Mouse (Mus musculus) midbrain, embryonic 13.5 days (tissue): ENCODE data around the gene Taf8. TPM values are rescaled to one million over a fixed set of nuclear protein-coding genes. Genes with fewer than 3 reads are reported as not detected.

Experiments used
- ATAC-seq: fragments of 200-750 bp; cut with Nextera tagmentation; 2 replicates; pipeline ENCODE4 v1.8.0; 2017; ENCODE audit warnings: mild to moderate bottlenecking, moderate TSS enrichment, moderate library complexity
- H3K27ac ChIP-seq: fragments of 300-500 bp; sonication (generic); 2 replicates; pipeline ENCODE4 v1.5.1; 2015; ENCODE audit warnings: inconsistent platforms, mild to moderate bottlenecking, moderate library complexity
- H3K27me3 ChIP-seq: fragments of 300-500 bp; sonication (generic); 2 replicates; pipeline ENCODE4 v1.6.1; 2015; ENCODE audit warnings: mild to moderate bottlenecking, inconsistent platforms
- H3K36me3 ChIP-seq: fragments of 300-500 bp; sonication (generic); 2 replicates; pipeline ENCODE4 v1.6.1; 2015; ENCODE audit warnings: mild to moderate bottlenecking, inconsistent platforms
- H3K4me1 ChIP-seq: fragments of 300-500 bp; sonication (generic); replicated peaks from 2 replicates; pipeline ENCODE4 v1.6.1; 2015; ENCODE audit warnings: inconsistent platforms
- H3K4me2 ChIP-seq: fragments of 300-500 bp; sonication (generic); replicated peaks from 2 replicates; pipeline ENCODE4 v1.6.1; 2015; ENCODE audit warnings: moderate library complexity, mild to moderate bottlenecking, inconsistent platforms
- H3K4me3 ChIP-seq: fragments of 300-500 bp; sonication (generic); replicated peaks from 2 replicates; pipeline ENCODE4 v1.5.1; 2015; ENCODE audit warnings: mild to moderate bottlenecking, inconsistent platforms
- H3K9ac ChIP-seq: fragments of 300-500 bp; sonication (generic); replicated peaks from 2 replicates; pipeline ENCODE4 v1.6.1; 2015; ENCODE audit warnings: mild to moderate bottlenecking, inconsistent platforms
- H3K9me3 ChIP-seq: fragments of 300-500 bp; sonication (generic); 2 replicates; pipeline ENCODE4 v1.6.1; 2016; ENCODE audit warnings: mild to moderate bottlenecking, inconsistent platforms
- WGBS: fragments of 180-500 bp; shearing (Covaris S2); methylation state at CpG from one replicate; pipeline ENCODE4 v1.1.7; 2015; 5-methylcytosine and 5-hydroxymethylcytosine counted together
- polyA plus RNA-seq: library from polyadenylated mRNA; unstranded; fragments of >200 nt; fragmentation: Nextera tagmentation; extraction: Ambion mirVana; gene quantifications from 2 replicates; pipeline ENCODE4 v1.2.1, GENCODE M21; 2015

Taf8 gene
- polyA plus RNA-seq, 1 experiment from 2014 or later: 27.3 TPM

DNA sequence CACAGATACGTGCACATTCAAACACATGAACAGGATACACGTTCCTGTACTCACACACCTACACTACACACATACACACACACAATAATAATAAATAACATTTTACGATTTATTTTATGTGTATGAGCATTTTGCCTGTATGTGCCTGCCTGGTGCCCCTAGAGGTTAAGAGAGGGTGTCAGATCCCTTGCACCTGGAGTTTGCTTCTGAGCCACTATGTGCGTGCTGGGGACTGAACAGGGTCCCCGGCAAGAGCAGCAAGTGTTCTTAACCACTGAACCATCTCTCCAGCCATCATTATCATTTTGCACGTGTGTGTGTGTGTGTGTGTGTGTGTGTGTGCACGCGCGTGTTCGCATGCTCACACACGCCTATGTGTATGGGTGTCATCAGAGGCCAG lies 27.5 kb upstream of the Taf8 start:
- WGBS: 94% methylated on average over 11 of the region's 11 CpGs
- Histone ChIP-seq H3K4me1 (peaks cover 15% of the 10 kb centered on the region), H3K27me3 (no peaks in the 10 kb centered on the region), H3K9me3 (no peaks in the 10 kb centered on the region), H3K4me2 (no peak overlapping the region), H3K4me3 (no peak overlapping the region), H3K27ac (no peak overlapping the region), H3K36me3 (no peaks in the 10 kb centered on the region), H3K9ac (no peak overlapping the region)
- no peak for ATAC-seq

DNA sequence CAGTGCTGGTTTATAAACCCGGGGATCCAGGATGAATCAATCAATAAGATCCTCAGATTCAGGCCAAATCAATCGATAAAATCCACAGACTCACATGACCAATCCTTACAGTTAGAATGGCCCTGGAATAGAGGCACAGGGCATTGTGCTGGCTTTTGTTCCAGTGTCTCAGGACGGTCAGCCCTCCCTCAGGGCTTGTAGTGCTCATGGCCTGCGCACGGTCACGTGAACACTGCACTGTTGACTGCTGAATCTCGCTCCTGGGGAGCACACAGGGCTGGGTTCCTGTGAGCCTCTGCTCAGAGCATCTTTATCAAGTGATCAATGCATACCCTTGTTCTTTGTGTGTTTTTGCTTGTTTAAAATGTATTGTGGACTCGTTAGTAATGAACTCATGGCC lies 26.8 kb upstream of the Taf8 start:
- H3K4me2 ChIP-seq: no peak overlapping the region
- no peaks in the 10 kb centered on the region for H3K36me3 ChIP-seq
- H3K27me3 ChIP-seq: no peaks in the 10 kb centered on the region
- H3K4me3 ChIP-seq: no peak overlapping the region
- no peak overlapping the region for H3K9ac ChIP-seq
- H3K9me3 ChIP-seq: no peaks in the 10 kb centered on the region
- H3K4me1 ChIP-seq: peaks cover 15% of the 10 kb centered on the region
- H3K27ac ChIP-seq: no peak overlapping the region
- peak; percentile 63 for ATAC-seq
- 58% methylated on average over 8 of the region's 8 CpGs for WGBS

DNA sequence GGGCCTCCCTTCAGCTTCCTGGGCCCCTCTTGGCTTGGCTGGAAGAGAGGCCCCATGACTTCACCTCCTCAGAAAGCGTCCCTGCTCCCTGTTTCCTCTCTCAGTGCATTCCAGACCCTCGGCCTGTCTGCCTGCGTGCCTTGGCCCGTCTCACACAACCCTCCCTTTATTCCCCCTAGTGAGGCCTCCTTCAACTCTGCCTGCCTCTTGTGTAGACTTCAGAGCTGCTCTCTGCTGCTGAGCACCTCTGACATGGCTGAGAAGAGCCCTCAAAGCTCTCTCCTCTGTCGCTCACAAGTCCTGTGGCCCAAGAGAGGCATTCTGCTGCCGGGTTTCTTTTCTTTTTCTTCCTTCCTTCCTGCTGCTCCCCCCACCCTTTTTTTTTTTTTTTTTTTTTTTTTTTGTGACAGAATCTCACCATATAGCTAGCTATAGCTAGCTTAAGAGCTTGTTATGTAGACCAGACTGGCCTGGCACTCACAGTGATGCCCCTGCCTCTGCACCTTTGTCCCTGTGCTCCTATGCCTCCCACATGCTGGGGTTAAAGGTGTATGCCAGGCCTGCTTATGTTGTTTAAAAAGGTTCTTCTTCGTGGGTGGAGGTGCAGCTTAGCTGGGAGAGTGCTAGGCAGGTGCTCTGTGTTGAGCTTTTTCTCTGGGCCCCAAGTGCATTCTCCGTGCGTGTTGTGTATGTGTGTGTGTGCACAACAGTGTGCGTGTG lies 25.6 kb upstream of the Taf8 start:
- Histone ChIP-seq H3K9ac (no peak overlapping the region), H3K36me3 (no peaks in the 10 kb centered on the region), H3K4me3 (no peak overlapping the region), H3K4me2 (no peak overlapping the region), H3K4me1 (peaks cover 24% of the 10 kb centered on the region), H3K9me3 (no peaks in the 10 kb centered on the region), H3K27me3 (no peaks in the 10 kb centered on the region), H3K27ac (peak overlapping the region; percentile 63)
- ATAC-seq: peak; percentile 35
- 43% methylated on average over 10 of the region's 10 CpGs for WGBS

DNA sequence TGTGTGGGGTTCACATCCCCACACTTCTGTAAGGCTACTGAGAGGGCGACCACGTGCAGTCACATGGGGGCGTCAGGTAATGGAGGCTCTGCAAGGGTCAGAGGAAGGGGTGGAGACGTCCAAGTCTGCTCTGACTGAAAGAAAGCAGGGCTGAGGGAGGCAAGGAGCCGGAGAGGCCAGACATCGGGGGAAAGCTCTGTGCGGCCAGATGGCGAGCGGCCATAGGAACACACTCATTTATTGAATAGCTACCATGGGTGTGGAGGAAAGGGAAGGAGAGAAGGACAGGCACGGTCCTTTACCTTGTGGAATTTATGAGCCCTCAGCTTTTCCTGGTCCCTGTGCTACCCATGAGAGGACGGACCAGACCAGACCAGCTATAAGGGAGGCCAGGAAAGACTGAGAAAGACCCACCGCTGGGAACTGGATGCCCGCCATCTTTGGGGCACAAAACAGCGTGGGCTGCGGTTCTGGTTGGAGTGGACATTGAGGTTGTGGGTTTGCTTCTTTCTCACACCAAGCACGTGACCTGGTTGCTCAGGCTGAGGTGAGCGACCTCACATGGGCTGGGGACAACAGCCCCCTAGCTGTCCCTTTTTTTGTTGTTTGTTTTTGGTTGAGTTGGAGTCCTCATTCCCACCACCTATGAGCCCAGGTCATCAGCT lies 24.9 kb upstream of the Taf8 start:
- H3K9ac ChIP-seq: no peak overlapping the region
- 89% methylated on average over 17 of the region's 17 CpGs for WGBS
- H3K27ac ChIP-seq: peak overlapping the region; percentile 63; the same call in 1 of the 2 replicates
- H3K36me3 ChIP-seq: no peaks in the 10 kb centered on the region
- no peaks in the 10 kb centered on the region for H3K9me3 ChIP-seq
- no peak for ATAC-seq
- H3K4me2 ChIP-seq: no peak overlapping the region
- no peaks in the 10 kb centered on the region for H3K27me3 ChIP-seq
- H3K4me3 ChIP-seq: no peak overlapping the region
- H3K4me1 ChIP-seq: peaks cover 32% of the 10 kb centered on the region

DNA sequence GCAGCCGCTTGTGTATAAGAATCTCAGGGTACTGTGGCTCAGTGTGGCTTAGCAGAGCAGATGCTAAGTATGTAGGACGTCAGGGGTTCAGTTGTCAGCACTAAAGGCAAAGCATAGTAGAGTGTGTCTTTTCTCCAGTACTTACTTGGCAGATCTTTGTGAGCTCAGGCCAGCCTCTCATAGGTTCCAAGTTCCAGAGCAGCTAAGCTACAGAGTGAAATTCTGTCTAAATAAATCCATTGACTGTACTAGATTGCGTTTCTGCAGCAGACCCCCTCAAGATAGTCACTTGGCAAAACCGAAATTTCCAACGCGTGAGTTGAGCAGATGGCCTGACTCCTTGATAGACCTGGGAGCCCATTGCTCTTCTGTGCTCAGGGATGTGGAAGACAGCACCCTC lies 22.9 kb upstream of the Taf8 start:
- Histone ChIP-seq H3K27me3 (no peaks in the 10 kb centered on the region), H3K9ac (no peak overlapping the region), H3K4me3 (no peak overlapping the region), H3K36me3 (no peaks in the 10 kb centered on the region), H3K27ac (no peak overlapping the region), H3K4me2 (no peak overlapping the region), H3K4me1 (peaks cover 40% of the 10 kb centered on the region), H3K9me3 (no peaks in the 10 kb centered on the region)
- no peak for ATAC-seq
- WGBS: 93% methylated on average over 6 of the region's 6 CpGs

DNA sequence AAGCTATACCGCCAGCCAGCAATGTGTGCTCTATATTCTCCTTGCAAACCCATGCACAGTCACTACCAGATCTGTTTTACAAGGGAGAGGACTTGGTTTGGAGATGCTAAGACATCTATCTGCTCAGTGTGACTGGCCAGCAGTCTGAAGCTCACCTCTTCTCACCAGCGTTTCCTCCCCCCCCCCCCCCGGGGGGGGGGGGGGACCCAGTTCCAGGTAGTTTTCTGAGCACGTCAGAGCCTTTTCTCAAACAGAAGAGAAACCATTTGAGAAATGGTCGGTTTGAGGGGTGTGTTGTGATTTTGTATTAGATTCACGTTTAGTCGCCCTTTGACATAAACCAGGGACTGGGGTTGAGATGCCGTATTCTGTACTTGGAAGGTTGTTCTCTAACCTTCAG lies 22.0 kb upstream of the Taf8 start:
- H3K36me3 ChIP-seq: no peaks in the 10 kb centered on the region
- peaks cover 39% of the 10 kb centered on the region for H3K4me1 ChIP-seq
- H3K4me3 ChIP-seq: no peak overlapping the region
- H3K27me3 ChIP-seq: no peaks in the 10 kb centered on the region
- H3K9me3 ChIP-seq: no peaks in the 10 kb centered on the region
- H3K27ac ChIP-seq: no peak overlapping the region
- WGBS: 84% methylated on average over 8 of the region's 8 CpGs
- no peak overlapping the region for H3K4me2 ChIP-seq
- ATAC-seq: no peak
- no peak overlapping the region for H3K9ac ChIP-seq

DNA sequence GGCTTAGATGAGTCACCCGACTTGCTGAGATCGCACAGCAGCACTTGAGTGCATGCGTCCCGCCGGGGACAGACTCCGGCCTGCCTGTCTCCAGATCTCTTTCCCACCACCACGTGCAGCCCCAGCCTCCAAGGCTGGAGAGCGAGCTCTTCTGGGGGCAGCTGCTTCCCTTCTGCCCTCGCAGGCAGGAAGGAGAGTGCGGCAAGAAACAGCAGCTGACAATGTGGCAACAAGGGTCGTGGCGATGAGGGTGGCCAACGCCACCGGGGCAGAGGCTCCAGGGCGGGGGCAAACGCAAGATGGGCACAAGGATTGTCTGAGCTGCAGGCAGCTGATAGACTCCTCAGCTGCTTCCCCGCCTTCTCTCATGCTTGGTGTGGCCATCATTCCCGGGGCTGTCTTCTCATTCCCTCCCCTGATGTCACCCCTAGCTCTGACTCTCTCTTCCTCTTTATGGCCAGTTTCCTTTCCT lies 21.2 kb upstream of the Taf8 start:
- no peaks in the 10 kb centered on the region for H3K9me3 ChIP-seq
- H3K4me2 ChIP-seq: no peak overlapping the region
- H3K4me3 ChIP-seq: no peak overlapping the region
- no peaks in the 10 kb centered on the region for H3K36me3 ChIP-seq
- 58% methylated on average over 18 of the region's 18 CpGs for WGBS
- H3K27me3 ChIP-seq: no peaks in the 10 kb centered on the region
- H3K9ac ChIP-seq: no peak overlapping the region; the same call in 1 of the 2 replicates
- ATAC-seq: no peak
- H3K4me1 ChIP-seq: peaks cover 35% of the 10 kb centered on the region
- peak overlapping the region; percentile 89; the same call in 1 of the 2 replicates for H3K27ac ChIP-seq

DNA sequence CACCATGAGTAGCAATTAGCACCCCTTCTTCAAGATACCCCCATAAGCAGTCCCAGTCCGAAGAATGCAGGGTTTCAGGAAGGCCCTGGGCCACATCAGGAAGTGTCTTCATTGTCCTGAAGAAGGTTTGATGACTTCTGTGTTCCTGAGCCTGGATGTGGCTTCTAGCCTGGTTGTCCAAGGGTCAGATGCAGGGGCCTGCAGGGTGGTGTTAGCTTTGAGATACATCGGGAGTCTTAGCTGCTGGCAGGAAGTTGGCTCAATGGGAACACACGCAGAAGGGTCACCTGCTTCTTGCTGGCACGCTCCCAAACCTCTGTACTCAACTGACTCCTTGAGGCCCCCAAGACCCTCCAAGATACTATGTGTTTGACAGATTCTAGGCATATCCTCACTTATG lies 20.4 kb upstream of the Taf8 start:
- no peak overlapping the region for H3K9ac ChIP-seq
- H3K36me3 ChIP-seq: no peaks in the 10 kb centered on the region
- WGBS: 71% methylated on average over 4 of the region's 4 CpGs
- H3K4me1 ChIP-seq: peaks cover 34% of the 10 kb centered on the region
- no peak; the same call in 1 of the 2 replicates for ATAC-seq
- no peaks in the 10 kb centered on the region for H3K9me3 ChIP-seq
- H3K4me3 ChIP-seq: no peak overlapping the region
- no peak overlapping the region for H3K4me2 ChIP-seq
- H3K27ac ChIP-seq: peak overlapping the region; percentile 89
- no peaks in the 10 kb centered on the region for H3K27me3 ChIP-seq

DNA sequence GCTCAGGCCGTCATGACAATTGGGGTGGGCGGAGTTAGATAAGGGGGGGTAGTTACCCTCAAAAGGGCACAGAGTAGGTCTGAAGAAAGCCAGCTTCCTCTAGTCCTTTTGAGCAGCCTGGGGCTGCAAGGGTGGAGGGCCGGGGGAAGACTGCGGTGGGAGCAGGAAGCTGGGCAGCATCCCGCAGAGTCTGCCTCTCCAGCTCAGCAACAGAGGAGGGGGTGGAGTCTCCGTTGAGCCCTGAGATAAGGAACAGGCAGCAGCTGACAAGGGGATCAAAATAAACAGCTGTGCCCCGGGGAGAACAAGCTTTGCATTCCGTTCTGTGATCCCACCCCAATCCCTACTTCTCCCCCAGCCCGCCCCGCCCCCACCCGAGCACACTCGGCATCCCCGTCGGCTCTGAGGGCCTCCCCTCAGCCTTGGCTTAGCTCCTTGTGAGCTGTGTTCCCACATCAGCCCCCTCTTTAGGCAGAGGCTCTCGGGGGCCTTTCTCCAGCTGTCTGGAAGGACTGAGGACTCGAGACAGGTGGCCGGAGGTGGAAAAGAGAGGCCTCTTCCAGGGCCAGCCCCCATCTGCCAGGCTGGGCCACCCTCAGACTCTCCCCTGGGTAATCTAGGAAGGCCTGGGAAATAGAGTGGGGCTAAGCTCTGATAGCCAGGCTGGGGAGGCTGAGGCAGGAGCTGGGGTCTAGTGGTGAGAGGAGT lies 19.6 kb upstream of the Taf8 start:
- Histone ChIP-seq H3K27me3 (no peaks in the 10 kb centered on the region), H3K4me2 (peak overlapping the region; percentile 47), H3K9me3 (no peaks in the 10 kb centered on the region), H3K9ac (peak overlapping the region; percentile 52), H3K4me3 (peak overlapping the region; percentile 11; the same call in 1 of the 2 replicates), H3K27ac (peak overlapping the region; percentile 89), H3K4me1 (peaks cover 32% of the 10 kb centered on the region), H3K36me3 (no peaks in the 10 kb centered on the region)
- WGBS: 3% methylated on average over 17 of the region's 17 CpGs
- peak; percentile 94 for ATAC-seq

DNA sequence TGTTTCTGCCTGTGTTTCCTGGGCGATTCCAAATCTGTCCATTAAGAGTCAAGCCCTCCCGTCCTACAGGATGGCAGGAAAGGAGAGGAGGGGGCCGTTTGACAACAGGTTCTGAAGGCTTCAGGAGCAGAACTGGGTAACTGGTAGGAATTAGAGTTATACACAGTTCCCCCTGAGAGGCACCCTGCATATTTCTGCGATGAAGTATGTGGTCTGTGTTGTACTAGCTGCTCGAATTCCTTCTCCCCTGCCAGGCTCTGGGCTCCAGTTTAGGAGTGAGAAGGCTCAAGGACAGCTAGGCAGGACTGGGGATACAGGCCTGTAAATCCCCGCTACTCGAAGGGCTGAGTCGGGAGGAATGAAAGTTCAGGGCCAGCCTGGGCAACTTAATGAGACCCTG lies 16.1 kb upstream of the Taf8 start:
- 31% methylated on average over 8 of the region's 8 CpGs for WGBS
- Histone ChIP-seq H3K9ac (no peak overlapping the region), H3K4me2 (no peak overlapping the region), H3K4me3 (no peak overlapping the region), H3K27ac (no peak overlapping the region), H3K4me1 (peaks cover 27% of the 10 kb centered on the region), H3K27me3 (no peaks in the 10 kb centered on the region), H3K36me3 (no peaks in the 10 kb centered on the region), H3K9me3 (no peaks in the 10 kb centered on the region)
- ATAC-seq: no peak

DNA sequence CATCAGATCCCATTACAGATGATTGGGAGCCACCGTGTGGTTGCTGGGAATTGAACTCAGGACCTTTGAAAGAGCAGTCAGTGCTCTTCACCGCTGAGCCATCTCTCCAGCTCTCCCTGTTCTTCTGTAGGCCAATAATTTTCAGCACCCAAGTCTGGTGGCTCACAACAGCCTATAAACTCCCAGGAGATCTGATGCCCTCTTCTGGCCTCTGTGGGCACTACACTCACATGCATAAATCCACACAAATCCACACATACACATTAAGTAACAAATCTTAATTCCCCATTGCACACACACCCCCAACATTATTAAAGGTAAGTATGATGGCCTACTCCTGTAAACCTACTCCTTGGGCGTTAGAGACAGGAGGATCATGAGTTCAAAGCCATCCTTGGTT lies 14.1 kb upstream of the Taf8 start:
- 96% methylated on average over 3 of the region's 3 CpGs for WGBS
- Histone ChIP-seq H3K27me3 (no peaks in the 10 kb centered on the region), H3K27ac (no peak overlapping the region), H3K4me2 (no peak overlapping the region), H3K4me1 (peaks cover 9% of the 10 kb centered on the region), H3K9me3 (no peaks in the 10 kb centered on the region), H3K36me3 (no peaks in the 10 kb centered on the region), H3K9ac (no peak overlapping the region), H3K4me3 (no peak overlapping the region)
- no peak for ATAC-seq

DNA sequence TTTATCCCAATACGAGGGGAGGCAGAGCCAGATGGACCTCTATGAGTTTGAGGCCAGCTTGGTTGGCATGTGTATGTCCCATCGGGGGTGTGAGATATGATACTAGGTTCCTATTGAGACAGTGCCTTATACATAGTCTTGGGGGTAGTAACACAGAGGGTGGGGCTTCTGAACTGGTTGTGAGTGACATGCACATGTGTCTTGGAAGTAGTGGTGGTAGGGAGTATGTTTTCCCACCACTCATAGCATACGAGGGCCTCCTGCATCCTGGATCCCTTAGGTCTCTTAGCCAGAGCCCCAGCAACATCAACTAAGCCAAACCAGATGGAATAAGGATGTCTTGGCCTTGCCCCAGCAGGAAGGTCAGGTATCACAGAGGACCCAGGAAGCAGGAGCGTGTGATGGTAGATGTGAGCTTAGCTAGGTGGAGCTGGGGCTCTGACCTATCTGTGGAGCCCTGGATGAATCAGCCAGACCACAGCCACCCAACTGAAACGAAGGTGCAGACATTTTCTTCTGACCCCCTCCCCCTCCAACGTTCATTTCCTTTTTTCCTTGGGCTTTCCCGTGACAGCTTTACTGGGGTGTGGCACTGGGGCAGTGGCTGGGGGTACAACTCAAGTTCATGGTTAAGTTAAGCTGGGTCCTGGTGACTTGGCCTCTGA lies 13.2 kb upstream of the Taf8 start:
- H3K9me3 ChIP-seq: no peaks in the 10 kb centered on the region
- no peaks in the 10 kb centered on the region for H3K36me3 ChIP-seq
- H3K4me2 ChIP-seq: no peak overlapping the region
- ATAC-seq: no peak
- no peak overlapping the region for H3K4me3 ChIP-seq
- no peak overlapping the region for H3K9ac ChIP-seq
- H3K27ac ChIP-seq: no peak overlapping the region
- H3K4me1 ChIP-seq: peaks cover 14% of the 10 kb centered on the region
- H3K27me3 ChIP-seq: no peaks in the 10 kb centered on the region
- WGBS: 83% methylated on average over 7 of the region's 7 CpGs
